Mouse (Mus musculus) midbrain, postnatal 0 days (tissue): Measurements from ENCODE around the gene Il17rb. TPM values are rescaled to one million over a fixed set of nuclear protein-coding genes. Genes with fewer than 3 reads are reported as not detected.

ENCODE experiments used
- ATAC-seq: fragments of 200-750 bp; cut with Nextera tagmentation; 2 replicates; pipeline ENCODE4 v1.8.0; 2017; ENCODE audit warnings: moderate number of reproducible peaks, mild to moderate bottlenecking, moderate TSS enrichment, moderate library complexity; ENCODE audit not compliant: low FRiP score
- DNase-seq: peaks from one replicate; pipeline ENCODE4 v3.0.0-alpha.2; 2015; ENCODE audit warnings: low spot score
- H3K27ac ChIP-seq: fragments of 300-500 bp; sonication (generic); 2 replicates; pipeline ENCODE4 v1.5.1; 2014; ENCODE audit warnings: low read depth, mild to moderate bottlenecking, low read length, mixed read lengths
- H3K27me3 ChIP-seq: fragments of 300-500 bp; sonication (generic); 2 replicates; pipeline ENCODE4 v1.6.1; 2014; ENCODE audit warnings: low read length, control low read depth, mixed read lengths; ENCODE audit not compliant: insufficient read depth
- H3K36me3 ChIP-seq: fragments of 300-500 bp; sonication (generic); 2 replicates; pipeline ENCODE4 v1.6.1; 2014; ENCODE audit warnings: low read length, control low read depth, mixed read lengths; ENCODE audit not compliant: insufficient read depth
- H3K4me1 ChIP-seq: fragments of 300-500 bp; sonication (generic); 2 replicates; pipeline ENCODE4 v1.6.1; 2014; ENCODE audit warnings: mild to moderate bottlenecking, control low read depth, antibody characterized with exemption, low read length, mixed read lengths; ENCODE audit not compliant: insufficient read depth
- H3K4me2 ChIP-seq: fragments of 300-500 bp; sonication (generic); 2 replicates; pipeline ENCODE4 v1.6.1; 2014; ENCODE audit warnings: low read depth, mild to moderate bottlenecking, low read length, mixed read lengths; ENCODE audit not compliant: poor library complexity, severe bottlenecking
- H3K4me3 ChIP-seq: fragments of 300-500 bp; sonication (generic); 2 replicates; pipeline ENCODE4 v1.5.1; 2014; ENCODE audit warnings: low read depth, mild to moderate bottlenecking, low read length, moderate library complexity
- H3K9ac ChIP-seq: fragments of 300-500 bp; sonication (generic); replicated peaks from 2 replicates; pipeline ENCODE4 v1.6.1; 2014; ENCODE audit warnings: mild to moderate bottlenecking, low read length, moderate library complexity, mixed read lengths; ENCODE audit not compliant: poor library complexity, severe bottlenecking
- H3K9me3 ChIP-seq: fragments of 300-500 bp; sonication (generic); 2 replicates; pipeline ENCODE4 v1.6.1; 2016; ENCODE audit warnings: low read length, control low read depth
- CTCF ChIP-seq: IDR thresholded peaks from 2 replicates; pipeline ENCODE4 v1.5.1; 2016; ENCODE audit warnings: antibody characterized with exemption, mild to moderate bottlenecking
- WGBS: fragments of 180-500 bp; shearing (Covaris S2); extraction: QIAGEN DNeasy Blood & Tissue Kit; methylation state at CpG from one replicate; pipeline ENCODE4 v1.1.7; 2014; 5-methylcytosine and 5-hydroxymethylcytosine counted together
- polyA plus RNA-seq: library from polyadenylated mRNA; unstranded; fragments of >200 nt; fragmentation: Nextera tagmentation; extraction: Ambion mirVana; gene quantifications from 2 replicates; pipeline ENCODE4 v1.2.1, GENCODE M21; 2015
- total RNA-seq: library from RNA; depleted of rRNA; stranded (reverse); fragments of >200 nt; gene quantifications from 2 replicates; pipeline ENCODE4 v1.2.3, GENCODE M21; 2014

Il17rb gene
- total and polyA plus RNA-seq, 2 experiments from 2014 or later, result 1.3 to 1.7 TPM

- no peak overlapping the region for H3K9ac ChIP-seq
- no peak overlapping the region for H3K4me3 ChIP-seq
- WGBS, result 95% methylated on average over 11 of the region's 11 CpGs
- no peak for TF ChIP-seq CTCF
- DNase-seq (no peak), ATAC-seq (no peak)
- H3K27me3 ChIP-seq, result no peaks in the 10 kb centered on the region
- H3K4me2 ChIP-seq, result no peak overlapping the region
- no peaks in the 10 kb centered on the region for H3K4me1 ChIP-seq
- peaks cover 55% of the 10 kb centered on the region for H3K36me3 ChIP-seq
- no peaks in the 10 kb centered on the region for H3K9me3 ChIP-seq
- no peak overlapping the region for H3K27ac ChIP-seq
These were observed 12.5 kb downstream of the Il17rb start for GRCm38 (mm10) chr14:29996000-29996751.

GRCm38 (mm10) chr14:29994976-29995375, 13.7 kb downstream of the Il17rb start:
- ATAC-seq (no peak), DNase-seq (no peak)
- Histone ChIP-seq H3K9me3 (no peaks in the 10 kb centered on the region), H3K27ac (no peak overlapping the region), H3K36me3 (peaks cover 65% of the 10 kb centered on the region), H3K4me3 (no peak overlapping the region), H3K4me2 (no peak overlapping the region), H3K27me3 (no peaks in the 10 kb centered on the region), H3K9ac (no peak overlapping the region), H3K4me1 (no peaks in the 10 kb centered on the region)
- 95% methylated on average over 4 of the region's 4 CpGs for WGBS
- TF ChIP-seq CTCF, result no peak

DNA sequence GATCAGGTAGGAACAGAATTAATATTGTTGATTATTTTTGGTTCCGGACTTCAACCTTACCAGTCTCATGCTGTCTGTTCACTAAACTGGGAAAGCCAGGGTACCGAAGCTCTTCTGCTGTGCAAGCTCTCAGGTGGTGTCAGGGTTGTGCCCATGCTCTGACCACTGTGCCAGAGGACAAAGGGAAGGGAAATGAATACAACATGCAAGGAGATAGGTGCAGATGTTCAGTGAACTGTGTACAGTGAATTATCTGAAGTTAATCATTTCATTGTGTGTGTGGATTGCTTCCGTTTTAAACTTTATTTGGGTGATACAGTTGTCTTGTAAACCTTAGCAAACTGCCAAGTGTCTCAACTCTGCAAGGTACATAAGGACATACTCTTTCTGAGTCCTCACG, 20.4 kb downstream of the Il17rb start:
- Histone ChIP-seq H3K4me3 (no peak overlapping the region), H3K9me3 (no peaks in the 10 kb centered on the region), H3K27me3 (no peaks in the 10 kb centered on the region), H3K27ac (no peak overlapping the region), H3K4me1 (no peaks in the 10 kb centered on the region), H3K9ac (no peak overlapping the region), H3K4me2 (no peak overlapping the region), H3K36me3 (peaks cover 96% of the 10 kb centered on the region)
- TF ChIP-seq CTCF, result no peak
- WGBS, result 92% methylated on average over 4 of the region's 4 CpGs
- ATAC-seq (no peak), DNase-seq (no peak)

GRCm38 (mm10) chr14:29987739-29988138, 21.0 kb downstream of the Il17rb start:
- ATAC-seq, result no peak
- Histone ChIP-seq H3K27me3 (no peaks in the 10 kb centered on the region), H3K9ac (no peak overlapping the region), H3K4me1 (no peaks in the 10 kb centered on the region), H3K4me3 (no peak overlapping the region), H3K9me3 (no peaks in the 10 kb centered on the region), H3K27ac (no peak overlapping the region), H3K36me3 (peaks cover 94% of the 10 kb centered on the region), H3K4me2 (no peak overlapping the region)
- no peak for TF ChIP-seq CTCF
- DNase-seq, result no peak
- WGBS, result 94% methylated on average over 9 of the region's 9 CpGs

- no peaks in the 10 kb centered on the region for H3K9me3 ChIP-seq
- WGBS, result 96% methylated on average over 6 of the region's 6 CpGs
These were observed 21.4 kb downstream of the Il17rb start for GRCm38 (mm10) chr14:29987276-29987675.

DNA sequence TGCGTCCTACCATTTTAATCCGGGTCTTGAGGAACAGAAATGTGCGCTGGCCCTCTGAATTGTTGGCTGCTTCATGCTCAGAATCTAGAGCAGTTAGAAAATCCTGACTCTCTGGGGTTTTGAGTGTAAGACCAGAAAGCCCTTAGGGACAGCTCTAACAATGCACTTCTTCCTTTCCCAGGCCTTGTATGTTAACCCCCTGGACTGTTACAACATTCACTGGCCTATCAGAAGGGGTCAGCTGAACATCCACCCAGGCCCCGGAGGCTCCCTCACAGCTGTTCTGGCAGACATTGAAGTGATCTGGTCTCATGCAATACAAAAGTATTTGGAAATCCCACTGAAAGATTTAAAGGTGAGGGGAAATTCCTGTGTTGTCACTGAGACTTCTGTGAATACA, 22.6 kb downstream of the Il17rb start:
- Histone ChIP-seq H3K4me3 (no peak overlapping the region), H3K4me2 (no peak overlapping the region), H3K9me3 (no peaks in the 10 kb centered on the region), H3K9ac (no peak overlapping the region), H3K27me3 (no peaks in the 10 kb centered on the region), H3K4me1 (no peaks in the 10 kb centered on the region), H3K36me3 (peaks cover 93% of the 10 kb centered on the region), H3K27ac (no peak overlapping the region)
- no peak for DNase-seq
- no peak for TF ChIP-seq CTCF
- WGBS, result 94% methylated on average over 4 of the region's 4 CpGs
- no peak for ATAC-seq

More at GRCm38 (mm10) chr14:29987276-29987675, 21.4 kb downstream of the Il17rb start:
- Histone ChIP-seq H3K27ac (no peak overlapping the region), H3K4me1 (no peaks in the 10 kb centered on the region), H3K4me2 (no peak overlapping the region), H3K9ac (no peak overlapping the region), H3K27me3 (no peaks in the 10 kb centered on the region), H3K36me3 (peaks cover 94% of the 10 kb centered on the region), H3K4me3 (no peak overlapping the region)
- TF ChIP-seq CTCF, result no peak
- DNase-seq, result no peak
- no peak for ATAC-seq
